Mouse (Mus musculus): ENCODE results near the gene Fam184b. TPM values are rescaled to one million over a fixed set of nuclear protein-coding genes. Genes with fewer than 3 reads are reported as not detected.

Fam184b gene
- polyA plus RNA-seq, 1 experiment from 2014 or later, result 0.23 TPM

- Histone ChIP-seq H3K27me3 (replicated peaks) (peaks cover 27% of the 10 kb centered on the region), H3K4me2 (no peak overlapping the region), H3K36me3 (no peaks in the 10 kb centered on the region), H3K9me3 (no peaks in the 10 kb centered on the region), H3K9ac (no peak overlapping the region), H3K4me3 (no peak overlapping the region), H3K27ac (replicated peaks) (no peak overlapping the region), H3K4me1 (no peaks in the 10 kb centered on the region)
- 46% methylated on average over 3 of the region's 3 CpGs for WGBS
- no peak for ATAC-seq (ENCODE audit: extremely low read depth, insufficient number of reproducible peaks, low FRiP score, low TSS enrichment)
These were observed 156.8 kb downstream of the Fam184b start for GRCm38 (mm10) chr5:45482607-45483006.

- no peak overlapping the region for H3K4me3 ChIP-seq
- no peak overlapping the region for H3K4me2 ChIP-seq
- ATAC-seq (ENCODE audit: extremely low read depth, insufficient number of reproducible peaks, low FRiP score, low TSS enrichment), result no peak
- H3K36me3 ChIP-seq, result no peaks in the 10 kb centered on the region
- H3K9me3 ChIP-seq, result no peaks in the 10 kb centered on the region
- peaks cover 34% of the 10 kb centered on the region for H3K27me3 ChIP-seq (replicated peaks)
- 80% methylated on average over 2 of the region's 2 CpGs for WGBS
- H3K9ac ChIP-seq, result no peak overlapping the region
- 0 out of 2 replicates have a peak, but pooled peaks cover 3% of the 10 kb centered on the region for H3K4me1 ChIP-seq
- no peak overlapping the region for H3K27ac ChIP-seq (replicated peaks)
These were observed 158.3 kb downstream of the Fam184b start for GRCm38 (mm10) chr5:45481125-45481524.

GRCm38 (mm10) chr5:45480066-45480465 lies 159.3 kb downstream of the Fam184b start:
- Histone ChIP-seq H3K4me3 (no peak overlapping the region), H3K27me3 (replicated peaks) (peaks cover 37% of the 10 kb centered on the region), H3K4me2 (no peak overlapping the region), H3K36me3 (no peaks in the 10 kb centered on the region), H3K9ac (no peak overlapping the region), H3K4me1 (0 out of 2 replicates have a peak, but pooled peaks cover 6% of the 10 kb centered on the region), H3K9me3 (no peaks in the 10 kb centered on the region), H3K27ac (replicated peaks) (no peak overlapping the region)
- no peak for ATAC-seq (ENCODE audit: extremely low read depth, insufficient number of reproducible peaks, low FRiP score, low TSS enrichment)
- 71% methylated on average over 1 of the region's 1 CpGs for WGBS

Other genes with a start within 250 kb of the Fam184b start
- gene Qdpr, start 189.4 kb downstream of the Fam184b start, polyA plus RNA-seq (2015; fragmentation: Nextera tagmentation; extraction: Ambion mirVana), result 87.2 and 98.7 TPM in 2 replicates
- not detected in 2 replicates for gene Clrn2, start 185.9 kb downstream of the Fam184b start, polyA plus RNA-seq (2015; fragmentation: Nextera tagmentation; extraction: Ambion mirVana)
- 64.0 and 66.6 TPM in 2 replicates for gene Lap3, start 146.2 kb downstream of the Fam184b start, polyA plus RNA-seq (2015; fragmentation: Nextera tagmentation; extraction: Ambion mirVana)
- 172 and 189 TPM in 2 replicates for gene Med28, start 119.4 kb downstream of the Fam184b start, polyA plus RNA-seq (2015; fragmentation: Nextera tagmentation; extraction: Ambion mirVana)
- 28.3 and 29.7 TPM in 2 replicates for gene Ncapg, start 30.3 kb upstream of the Fam184b start, polyA plus RNA-seq (2015; fragmentation: Nextera tagmentation; extraction: Ambion mirVana)
- 16.4 and 16.5 TPM in 2 replicates for gene Lcorl, start 218.0 kb upstream of the Fam184b start, polyA plus RNA-seq (2015; fragmentation: Nextera tagmentation; extraction: Ambion mirVana)

Data from heart, embryonic 13.5 days (tissue).